Mouse (Mus musculus) bone marrow macrophage, adult 2 months (primary cell): ENCODE data around the gene Aldh3a2. TPM values are rescaled to one million over a fixed set of nuclear protein-coding genes. Genes with fewer than 3 reads are reported as not detected.

Experiments
- H3K27ac ChIP-seq: 2 replicates; pipeline ENCODE4 v1.5.1; 2012; ENCODE audit warnings: low read depth, low read length; ENCODE audit not compliant: insufficient read depth
- H3K4me1 ChIP-seq: 2 replicates; pipeline ENCODE4 v1.6.1; 2012; ENCODE audit warnings: low read length; ENCODE audit not compliant: control insufficient read depth, insufficient read depth
- H3K4me3 ChIP-seq: 2 replicates; pipeline ENCODE4 v1.5.1; 2012; ENCODE audit warnings: mild to moderate bottlenecking, low read length, moderate library complexity; ENCODE audit not compliant: insufficient read depth
- CTCF ChIP-seq: IDR thresholded peaks from 2 replicates; pipeline ENCODE4 v1.5.1; 2012; ENCODE audit warnings: low read depth, mild to moderate bottlenecking, low read length, moderate library complexity
- POLR2A ChIP-seq: IDR thresholded peaks from 2 replicates; pipeline ENCODE4 v1.6.1; 2012; ENCODE audit warnings: mild to moderate bottlenecking, low read depth, low read length, borderline replicate concordance
- polyA plus RNA-seq: library from polyadenylated mRNA; stranded (reverse); fragments of >200 nt; gene quantifications from 2 replicates; pipeline ENCODE4 v1.2.4, GENCODE M21; 2012; ENCODE audit not compliant: missing spikeins, insufficient read depth, insufficient read length

The Aldh3a2 gene
- polyA plus RNA-seq, 1 experiment: 57.6 TPM

DNA sequence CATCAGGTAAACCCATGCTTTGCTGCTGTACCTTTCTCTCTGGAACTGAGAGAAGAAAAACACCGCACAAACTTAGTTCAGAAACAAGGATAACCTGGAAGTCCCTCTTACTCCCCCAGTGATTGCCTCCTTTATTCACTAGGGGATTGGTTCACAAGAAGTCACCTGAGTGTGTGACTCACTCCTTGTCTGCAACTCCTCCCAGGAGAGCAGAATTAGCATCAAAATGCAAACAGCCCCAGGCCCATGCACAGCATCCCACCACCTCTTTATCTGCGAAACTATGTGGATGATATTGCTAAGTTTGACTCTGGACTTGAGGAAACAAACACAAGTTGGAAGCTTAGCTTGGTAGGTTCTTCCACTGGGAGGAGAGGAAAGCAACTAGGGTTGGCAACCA is 30.1 kb upstream of the Aldh3a2 start:
- Histone ChIP-seq H3K27ac (no peak overlapping the region), H3K4me1 (no peaks in the 10 kb centered on the region), H3K4me3 (no peak overlapping the region)

GRCm38 (mm10) chr11:61296556-61296955 is 29.3 kb upstream of the Aldh3a2 start:
- TF ChIP-seq CTCF: no peak
- TF ChIP-seq POLR2A: no peak
- H3K4me1 ChIP-seq: no peaks in the 10 kb centered on the region
- H3K27ac ChIP-seq: no peak overlapping the region
- no peak overlapping the region for H3K4me3 ChIP-seq

More for the DNA sequence above, 30.1 kb upstream of the Aldh3a2 start:
- TF ChIP-seq CTCF (no peak), POLR2A (no peak)

GRCm38 (mm10) chr11:61295556-61295955 is 28.3 kb upstream of the Aldh3a2 start:
- no peak overlapping the region for H3K27ac ChIP-seq
- no peak overlapping the region for H3K4me3 ChIP-seq
- TF ChIP-seq POLR2A: no peak
- TF ChIP-seq CTCF: no peak
- H3K4me1 ChIP-seq: no peaks in the 10 kb centered on the region

GRCm38 (mm10) chr11:61294431-61294830 is 27.2 kb upstream of the Aldh3a2 start:
- no peaks in the 10 kb centered on the region for H3K4me1 ChIP-seq
- H3K4me3 ChIP-seq: no peak overlapping the region
- no peak overlapping the region for H3K27ac ChIP-seq
- TF ChIP-seq CTCF (no peak), POLR2A (no peak)

DNA sequence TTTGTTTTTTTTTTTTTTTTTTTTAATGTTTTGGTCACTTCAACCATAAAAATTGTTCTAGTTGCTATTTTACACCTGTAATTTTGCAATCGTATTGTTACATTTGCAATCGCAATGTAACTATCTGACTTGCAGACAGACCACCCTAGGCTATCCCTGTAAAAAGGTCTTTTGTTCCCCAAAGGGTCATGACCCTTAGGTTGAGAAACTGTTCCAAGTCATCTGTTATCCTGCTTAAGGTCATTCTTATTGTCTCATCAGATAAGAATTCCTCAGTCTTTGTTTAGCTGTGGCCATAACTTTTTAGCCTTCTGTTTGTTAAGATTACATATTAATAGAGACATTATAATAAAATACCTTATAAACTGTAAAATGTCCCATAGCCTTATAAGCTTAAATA is 26.0 kb upstream of the Aldh3a2 start:
- no peak for TF ChIP-seq POLR2A
- no peak for TF ChIP-seq CTCF
- Histone ChIP-seq H3K4me1 (no peaks in the 10 kb centered on the region), H3K4me3 (no peak overlapping the region), H3K27ac (no peak overlapping the region)

DNA sequence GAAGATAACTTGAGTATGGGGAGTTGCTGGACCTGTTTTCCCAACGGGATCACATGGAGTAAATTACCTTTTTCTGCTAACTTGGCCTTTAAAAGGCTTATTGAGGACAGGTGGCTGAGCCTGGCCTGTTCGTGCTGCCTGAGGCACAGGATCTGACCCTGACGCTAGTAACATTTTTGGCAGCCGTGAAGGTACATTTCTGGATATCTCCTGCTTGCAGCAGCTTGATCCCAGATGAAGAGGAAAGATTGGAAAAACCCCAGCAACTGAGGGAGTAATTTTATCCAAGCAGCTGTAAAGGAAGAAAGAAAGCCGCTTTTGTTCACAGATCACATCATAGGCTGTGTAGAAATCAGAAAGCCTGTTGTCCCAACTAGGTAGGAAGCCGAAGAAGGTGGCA is 17.1 kb upstream of the Aldh3a2 start:
- H3K4me3 ChIP-seq: no peak overlapping the region
- TF ChIP-seq CTCF (no peak), POLR2A (no peak)
- H3K27ac ChIP-seq: no peak overlapping the region
- H3K4me1 ChIP-seq: no peaks in the 10 kb centered on the region

DNA sequence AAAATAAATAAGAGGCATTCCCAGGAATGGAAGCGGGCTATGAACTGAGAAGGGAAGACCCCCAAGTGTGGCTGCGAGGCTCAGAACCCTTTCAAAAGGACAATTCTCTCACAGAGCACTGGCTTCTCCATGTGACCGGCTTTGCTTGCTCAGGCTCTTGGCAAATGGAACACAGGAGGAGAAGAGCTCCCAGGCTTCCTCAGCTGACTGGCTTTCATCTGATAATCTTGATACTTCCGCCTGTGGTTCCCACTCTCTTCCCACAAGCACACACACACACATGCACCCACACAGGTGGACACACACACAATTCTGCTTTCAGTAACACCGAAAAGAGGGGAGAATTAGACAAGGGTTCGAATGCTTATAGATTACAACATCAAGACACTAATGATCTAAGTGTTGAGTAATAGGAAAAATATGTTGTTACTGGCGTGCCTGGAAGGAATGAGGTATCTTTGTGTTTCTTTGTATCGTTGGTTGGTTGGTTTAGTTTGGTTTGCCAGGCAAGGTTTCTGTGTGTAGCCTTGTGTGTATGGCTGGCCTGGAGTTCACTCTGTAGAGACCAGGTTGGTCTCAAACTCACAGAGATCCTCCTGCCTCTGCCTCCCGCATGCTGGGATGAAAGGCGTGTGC is 16.3 kb upstream of the Aldh3a2 start:
- no peaks in the 10 kb centered on the region for H3K4me1 ChIP-seq
- no peak overlapping the region for H3K4me3 ChIP-seq
- H3K27ac ChIP-seq: no peak overlapping the region
- TF ChIP-seq POLR2A (no peak), CTCF (no peak)

- TF ChIP-seq CTCF (no peak), POLR2A (no peak)
- Histone ChIP-seq H3K4me3 (no peak overlapping the region), H3K4me1 (no peaks in the 10 kb centered on the region), H3K27ac (no peak overlapping the region)
Measured at GRCm38 (mm10) chr11:61278445-61279077, 11.3 kb upstream of the Aldh3a2 start.

DNA sequence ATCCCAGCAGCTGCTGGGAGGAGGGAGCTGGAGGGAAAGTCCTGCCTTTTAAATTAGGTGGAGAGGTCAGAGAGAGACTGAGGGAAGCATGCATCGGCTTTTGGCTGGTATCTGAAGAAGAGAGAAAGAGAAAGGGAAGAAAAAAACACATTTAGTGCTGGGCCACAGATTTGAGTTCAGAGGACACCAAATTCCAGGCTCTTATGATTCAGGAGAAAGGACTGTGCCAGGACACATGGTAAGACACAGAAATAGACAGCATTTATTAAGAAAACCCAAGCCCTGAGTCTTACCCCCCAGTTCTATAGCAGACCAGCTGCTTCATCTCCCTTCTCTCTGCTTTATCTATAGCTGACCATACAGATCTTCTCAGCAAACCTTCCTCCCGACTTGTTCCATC is 10.7 kb upstream of the Aldh3a2 start:
- TF ChIP-seq CTCF (no peak), POLR2A (no peak)
- Histone ChIP-seq H3K4me1 (no peaks in the 10 kb centered on the region), H3K27ac (no peak overlapping the region), H3K4me3 (no peak overlapping the region)

- no peak for TF ChIP-seq POLR2A
- no peak for TF ChIP-seq CTCF
- Histone ChIP-seq H3K4me1 (no peaks in the 10 kb centered on the region), H3K27ac (no peak overlapping the region), H3K4me3 (no peak overlapping the region)
Measured at GRCm38 (mm10) chr11:61276482-61276881, 9.2 kb upstream of the Aldh3a2 start.

DNA sequence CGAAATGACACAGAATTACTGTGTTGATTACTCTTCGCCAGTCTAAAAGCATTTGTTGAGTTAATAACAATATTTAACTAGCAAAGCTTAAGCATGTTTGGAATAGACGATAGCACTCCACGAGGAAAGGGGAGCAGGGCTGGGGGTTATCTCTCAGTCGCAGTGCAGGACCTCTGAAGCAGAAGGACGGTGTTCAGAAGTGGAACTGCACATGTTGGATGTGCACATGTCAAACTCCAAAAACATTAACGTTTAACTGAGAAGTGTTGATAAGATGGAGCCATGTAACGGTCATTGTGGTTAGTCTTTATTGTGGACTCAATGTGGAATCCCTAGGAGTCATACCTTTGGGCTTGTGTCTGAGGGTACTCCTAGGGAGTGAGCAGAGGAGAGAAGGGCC is 7.8 kb upstream of the Aldh3a2 start:
- Histone ChIP-seq H3K4me1 (no peaks in the 10 kb centered on the region), H3K4me3 (no peak overlapping the region), H3K27ac (no peak overlapping the region)
- TF ChIP-seq POLR2A (no peak), CTCF (no peak)
